Mouse (Mus musculus): ENCODE data around the gene Gdf11.

DNA sequence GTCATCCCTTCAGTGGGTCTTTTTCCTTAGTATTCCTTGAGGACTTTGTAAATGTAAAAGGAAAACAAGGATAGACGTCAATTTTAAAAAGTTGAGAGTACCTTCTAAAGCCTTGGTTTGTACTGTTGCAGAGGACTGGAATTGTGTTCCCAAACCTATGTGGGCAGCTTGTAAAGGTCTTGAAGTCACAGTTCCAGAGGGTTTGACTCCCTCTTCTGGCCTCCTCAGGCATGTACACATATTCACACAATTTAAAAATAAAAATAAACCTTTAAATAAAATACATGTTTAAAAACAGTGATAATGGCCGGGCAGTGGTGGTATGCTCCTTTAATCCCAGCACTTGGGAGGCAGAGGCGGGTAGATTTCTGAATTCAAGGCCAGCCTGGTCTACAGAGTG is 25.5 kb downstream of the Gdf11 start:
- TF ChIP-seq POLR2A (IDR thresholded peaks at IDR 0.05; ENCODE audit: borderline replicate concordance, low read depth, low read length) (no peak), CTCF (IDR thresholded peaks at IDR 0.05; ENCODE audit: low read depth, low read length) (no peak)

All from bone marrow macrophage, adult 2 months (primary cell).